ENCODE assay signal across 24 mouse cellular contexts in the genomic region with DNA sequence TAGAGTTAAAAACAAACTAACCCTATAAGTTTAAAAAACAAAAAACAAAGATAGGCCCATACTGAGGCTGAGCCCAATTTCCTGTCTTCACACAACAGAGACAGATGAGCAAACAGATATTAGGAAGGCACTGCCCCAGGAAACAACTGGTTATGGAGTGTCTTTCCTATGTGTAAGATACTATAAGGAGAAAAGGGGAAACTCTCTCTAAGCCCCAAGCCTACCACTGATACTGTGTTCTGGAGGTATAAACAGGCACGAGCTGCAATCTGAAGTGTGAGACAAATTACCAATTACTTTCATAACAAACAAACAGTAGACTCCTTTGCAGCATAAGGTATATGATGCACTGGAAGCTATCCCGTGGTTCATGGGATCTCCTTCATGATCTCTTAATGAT.
DNase-seq lines count a peak whose midpoint lies in the region; ATAC-seq lines count a peak whose summit lies in the region.
"Had no signal": no experiment of that assay in that cellular context is flagged by ENCODE, and none has a peak within 500 bp of the region (broad histone marks: within the 10 kb centered on the region; RNA-seq: fewer than 3 reads in every experiment).

No protein-coding gene starts in this region.

- H3K9me3 ChIP-seq in megakaryocyte, embryonic 14.5 days = no peaks in the 10 kb centered on the region
- H3K9me3 ChIP-seq: forebrain, embryonic 13.5 days; heart, embryonic 12.5 days; heart, embryonic 15.5 days had no signal

- H3K27me3 ChIP-seq in megakaryocyte, embryonic 14.5 days (replicated peaks) = no peaks in the 10 kb centered on the region
- H3K27me3 ChIP-seq: forebrain, embryonic 13.5 days; heart, embryonic 12.5 days; heart, embryonic 15.5 days had no signal

- ATAC-seq in megakaryocyte, adult 5-6 weeks (ENCODE audit: poor library complexity, severe bottlenecking) = no peak
- ATAC-seq in megakaryocyte progenitor cell, adult 5-6 weeks (replicated peaks; ENCODE audit: poor library complexity) = peak; percentile 52
- no peak for ATAC-seq in frontal cortex, adult (ENCODE audit: low TSS enrichment)
- ATAC-seq: forebrain, embryonic 13.5 days; forebrain, embryonic 16.5 days; hindbrain, postnatal 0 days; inflammation-experienced regulatory T-cells, adult 6 months had no signal

- peaks cover 12% of the 10 kb centered on the region for H3K36me3 ChIP-seq in megakaryocyte, embryonic 14.5 days (replicated peaks; ENCODE audit: low read length)
- H3K36me3 ChIP-seq: forebrain, embryonic 10.5 days; heart, embryonic 12.5 days; heart, embryonic 15.5 days had no signal

- H3K4me3 ChIP-seq in megakaryocyte, embryonic 14.5 days (replicated peaks) = peak overlapping the region; percentile 72
- H3K4me3 ChIP-seq: forebrain, embryonic 10.5 days; forebrain, embryonic 13.5 days; gastrocnemius, adult 2 months; heart, embryonic 12.5 days; heart, embryonic 15.5 days had no signal

- peaks cover 99% of the 10 kb centered on the region for H3K4me1 ChIP-seq in megakaryocyte, embryonic 14.5 days

- peak; percentile 85 for DNase-seq in MEL-GATA-1-ER (ENCODE audit: extremely low read depth, low read depth)
- no peak for DNase-seq in spleen, postnatal 10 days (ENCODE audit: low spot score in 2 of 2)
- DNase-seq: adrenal gland, adult 2 months; adrenal gland, postnatal 14 days; cerebellum, adult 11 months; cerebellum, adult 8-10 months; cerebellum, postnatal 10 days; cerebellum, postnatal 36 days; gastrocnemius, adult 2 months; gastrocnemius, postnatal 14 days; heart, adult 18-20 months; heart, postnatal 10 days; heart, postnatal 36 days had no signal
